Comparison of ENCODE assay signal across 29 mouse cellular contexts in genomic region chr8:78668206-78668605, GRCm38 (mm10).
"Had no signal": no experiment of that assay in that cellular context is flagged by ENCODE, and none has a peak within 500 bp of the region (broad histone marks: within the 10 kb centered on the region; RNA-seq: fewer than 3 reads in every experiment).

No protein-coding gene starts in this region.

- H3K4me1 ChIP-seq: heart, embryonic 12.5 days; heart, embryonic 13.5 days; heart, embryonic 15.5 days; hindbrain, embryonic 10.5 days; hindbrain, embryonic 12.5 days; hindbrain, embryonic 15.5 days; intestine, embryonic 15.5 days; kidney, embryonic 15.5 days had no signal

- H3K9me3 ChIP-seq: heart, embryonic 13.5 days; heart, embryonic 15.5 days; hindbrain, embryonic 10.5 days; hindbrain, embryonic 15.5 days; intestine, embryonic 15.5 days; kidney, embryonic 15.5 days had no signal

- H3K4me3 ChIP-seq: heart, embryonic 12.5 days; heart, embryonic 13.5 days; heart, embryonic 15.5 days; hindbrain, embryonic 10.5 days; hindbrain, embryonic 12.5 days; hindbrain, embryonic 13.5 days; hindbrain, embryonic 15.5 days; intestine, embryonic 15.5 days; kidney, embryonic 15.5 days; layer of hippocampus, adult 2 months; left cerebral cortex, adult 2 months had no signal

- H3K27ac ChIP-seq: heart, embryonic 13.5 days; heart, embryonic 15.5 days; hindbrain, embryonic 10.5 days; hindbrain, embryonic 12.5 days; hindbrain, embryonic 13.5 days; hindbrain, embryonic 14.5 days; hindbrain, embryonic 15.5 days; hindbrain, postnatal 0 days; intestine, embryonic 15.5 days; kidney, embryonic 15.5 days; kidney, postnatal 0 days; layer of hippocampus, adult 2 months; left cerebral cortex, adult 2 months had no signal

- H3K27me3 ChIP-seq: heart, embryonic 12.5 days; heart, embryonic 13.5 days; heart, embryonic 15.5 days; hindbrain, embryonic 12.5 days; hindbrain, embryonic 13.5 days; hindbrain, embryonic 15.5 days; intestine, embryonic 15.5 days; kidney, embryonic 15.5 days had no signal

- DNase-seq: heart, postnatal 10 days; heart, postnatal 14 days; heart, postnatal 4 days; kidney, adult 11 months; kidney, adult 18-20 months; kidney, adult 2 months; kidney, adult 8-10 months; kidney, adult 9 months; kidney, postnatal 10 days; kidney, postnatal 14 days; kidney, postnatal 25 days; kidney, postnatal 36 days; kidney, postnatal 4 days; layer of hippocampus, adult 9-11 months; layer of hippocampus, postnatal 36 days had no signal

- H3K36me3 ChIP-seq: heart, embryonic 15.5 days; hindbrain, embryonic 12.5 days; hindbrain, embryonic 13.5 days; hindbrain, embryonic 15.5 days; intestine, embryonic 15.5 days had no signal
